Mouse (Mus musculus): Measurements from ENCODE around the gene Slc38a10. TPM values are rescaled to one million over a fixed set of nuclear protein-coding genes. Genes with fewer than 3 reads are reported as not detected.

The Slc38a10 gene
- 26.4 and 28.9 TPM in 2 replicates for polyA plus RNA-seq (2021; fragmentation: Nextera tagmentation)
- long read RNA-seq, experiment 1, full-length matches to known transcripts: 87 of 274 reads
- long read RNA-seq, experiment 1, partial matches to known transcripts: 24 of 274 reads
- long read RNA-seq, experiment 1, other reads (novel, unspliced or antisense): 163 of 274 reads
- long read RNA-seq, experiment 2, full-length matches to known transcripts: 7 of 39 reads
- long read RNA-seq, experiment 2, partial matches to known transcripts: 5 of 39 reads
- long read RNA-seq, experiment 2, other reads (novel, unspliced or antisense): 27 of 39 reads

GRCm38 (mm10) chr11:120151113-120151494 lies at the start of gene Slc38a10:
Gene Slc38a10 (minus strand): TSS chr11:120151346.

GRCm38 (mm10) chr11:120098588-120099511 lies 52.3 kb downstream of the Slc38a10 start, which contains the start of the genes Tepsin and Ndufaf8:
Gene Tepsin (minus strand): TSS chr11:120098731.
Gene Ndufaf8 (plus strand): TSS chr11:120098928.

DNA sequence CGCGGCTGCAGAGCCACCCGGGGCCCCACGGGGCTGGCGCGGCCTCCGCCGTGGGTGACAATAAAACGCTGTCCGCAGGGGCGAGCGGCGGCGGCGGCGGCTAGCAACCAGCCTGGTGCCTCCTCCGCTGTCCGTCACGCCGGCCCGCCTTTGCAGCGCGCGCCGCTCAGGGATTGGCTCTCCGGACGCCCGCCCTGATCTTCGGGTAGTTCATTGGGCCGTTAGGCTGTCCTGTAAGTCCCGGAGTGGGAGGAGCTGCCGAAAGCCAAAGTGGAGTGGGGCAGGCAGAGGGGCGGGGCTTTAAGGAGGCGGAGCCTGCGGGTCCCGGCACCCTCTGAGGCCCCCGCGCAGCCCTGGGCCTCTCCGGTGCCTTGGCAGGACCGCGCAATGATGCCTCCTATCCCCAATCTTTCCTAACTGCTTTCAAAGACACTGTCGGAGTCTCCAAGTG lies 64.4 kb downstream of the Slc38a10 start, which contains the start of gene Cep131:
Cep131 (minus strand) TSS at position 126 of the 451 bp plus-strand sequence.

Other genes starting within 250 kb of the Slc38a10 start
- 49.5 and 60.7 TPM in 2 replicates for gene Chmp6, start 237.9 kb downstream of the Slc38a10 start, polyA plus RNA-seq (2021; fragmentation: Nextera tagmentation)
- 185 and 188 TPM in 2 replicates for gene Baiap2, start 208.6 kb downstream of the Slc38a10 start, polyA plus RNA-seq (2021; fragmentation: Nextera tagmentation)
- 26.6 and 46.7 TPM in 2 replicates for gene Aatk, start 104.2 kb downstream of the Slc38a10 start, polyA plus RNA-seq (2021; fragmentation: Nextera tagmentation)
- gene Cep131, start 64.5 kb downstream of the Slc38a10 start, polyA plus RNA-seq (2021; fragmentation: Nextera tagmentation): 8.2 and 8.4 TPM in 2 replicates
- 8.2 and 8.5 TPM in 2 replicates for gene Tepsin, start 52.6 kb downstream of the Slc38a10 start, polyA plus RNA-seq (2021; fragmentation: Nextera tagmentation)
- 165 and 202 TPM in 2 replicates for gene Ndufaf8, start 52.4 kb downstream of the Slc38a10 start, polyA plus RNA-seq (2021; fragmentation: Nextera tagmentation)
- gene Bahcc1, start 81.6 kb upstream of the Slc38a10 start, polyA plus RNA-seq (2021; fragmentation: Nextera tagmentation): 1.2 and 8.2 TPM in 2 replicates
- 2,011 and 2,306 TPM in 2 replicates for gene Actg1, start 197.2 kb upstream of the Slc38a10 start, polyA plus RNA-seq (2021; fragmentation: Nextera tagmentation)
- 0.72 and 1.2 TPM in 2 replicates for gene Fscn2, start 210.2 kb upstream of the Slc38a10 start, polyA plus RNA-seq (2021; fragmentation: Nextera tagmentation)
- 6.8 and 7.3 TPM in 2 replicates for gene Faap100, start 227.4 kb upstream of the Slc38a10 start, polyA plus RNA-seq (2021; fragmentation: Nextera tagmentation)

All from left cerebral cortex, adult 6 months (tissue).